Mouse (Mus musculus): Measurements from ENCODE around the gene Gga2.

- TF ChIP-seq POLR2A (IDR thresholded peaks at IDR 0.05; ENCODE audit: insufficient read depth, low read length) (no peak), CTCF (IDR thresholded peaks at IDR 0.05; ENCODE audit: low read depth, low read length) (no peak)
Measured at GRCm38 (mm10) chr7:122044106-122044505, 23.1 kb upstream of the Gga2 start.

Measured in ES-Bruce4 (cell line).